Mouse (Mus musculus) heart, postnatal 4 days (tissue): Measurements from ENCODE around the gene Elmo2. TPM values are rescaled to one million over a fixed set of nuclear protein-coding genes. Genes with fewer than 3 reads are reported as not detected.
A peak's percentile ranks its signal among the peaks of the same experiment; 100 is the strongest.

Experiments used
- DNase-seq: peaks from one replicate; pipeline ENCODE4 v3.0.0; 2021
- total RNA-seq, 2 experiments: library from RNA; stranded (reverse); gene quantifications; 2 replicates each; pipeline ENCODE4 v1.2.3; 2021

Elmo2 gene
- total RNA-seq, 2 experiments from 2014 or later: 29.5 to 35.5 TPM

GRCm38 (mm10) chr2:165288315-165289031 is 37.8 kb downstream of the Elmo2 start:
- DNase-seq: peak; percentile 83

DNA sequence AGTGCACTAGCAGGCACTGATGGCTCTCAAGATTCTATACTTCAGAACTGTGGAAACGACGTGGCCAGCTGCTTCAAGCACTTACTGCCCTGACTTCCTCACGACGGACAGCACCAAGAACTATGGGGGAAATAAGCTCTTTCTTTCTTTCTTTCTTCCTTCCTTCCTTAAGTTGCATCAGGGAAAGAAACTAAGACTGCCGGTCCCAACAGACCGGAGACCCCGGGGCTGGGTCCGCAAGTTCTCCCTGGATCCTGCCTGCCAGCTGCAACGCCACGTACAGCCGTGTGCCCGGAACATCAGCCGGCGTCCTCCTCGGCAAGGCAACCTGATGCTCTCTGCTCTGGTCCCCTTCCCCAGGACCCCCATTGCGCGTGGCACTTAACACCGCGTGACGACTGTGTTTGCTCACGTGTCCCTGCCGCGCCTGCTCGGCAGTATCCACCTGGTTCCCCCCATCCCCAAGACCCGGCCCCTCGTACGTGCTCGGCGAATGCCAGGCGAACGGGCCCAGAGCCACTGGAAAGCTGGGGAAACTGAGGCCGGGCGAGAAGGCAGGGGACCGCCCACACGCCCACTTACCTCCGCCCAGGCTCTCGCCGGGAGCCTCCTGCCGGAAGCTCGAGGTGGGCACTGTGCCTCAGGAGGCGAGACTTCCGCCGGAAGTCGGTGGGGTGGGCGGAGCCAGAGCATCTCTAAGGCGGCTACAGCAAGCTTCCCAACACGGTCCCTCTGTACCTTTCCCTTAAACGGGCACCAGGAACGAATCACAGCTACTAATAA is 38.9 kb downstream of the Elmo2 start, which contains the start of gene Slc35c2:
Slc35c2 (minus strand) TSS at position 668 of the 783 bp plus-strand sequence.
- peak; percentile 95 for DNase-seq

DNA sequence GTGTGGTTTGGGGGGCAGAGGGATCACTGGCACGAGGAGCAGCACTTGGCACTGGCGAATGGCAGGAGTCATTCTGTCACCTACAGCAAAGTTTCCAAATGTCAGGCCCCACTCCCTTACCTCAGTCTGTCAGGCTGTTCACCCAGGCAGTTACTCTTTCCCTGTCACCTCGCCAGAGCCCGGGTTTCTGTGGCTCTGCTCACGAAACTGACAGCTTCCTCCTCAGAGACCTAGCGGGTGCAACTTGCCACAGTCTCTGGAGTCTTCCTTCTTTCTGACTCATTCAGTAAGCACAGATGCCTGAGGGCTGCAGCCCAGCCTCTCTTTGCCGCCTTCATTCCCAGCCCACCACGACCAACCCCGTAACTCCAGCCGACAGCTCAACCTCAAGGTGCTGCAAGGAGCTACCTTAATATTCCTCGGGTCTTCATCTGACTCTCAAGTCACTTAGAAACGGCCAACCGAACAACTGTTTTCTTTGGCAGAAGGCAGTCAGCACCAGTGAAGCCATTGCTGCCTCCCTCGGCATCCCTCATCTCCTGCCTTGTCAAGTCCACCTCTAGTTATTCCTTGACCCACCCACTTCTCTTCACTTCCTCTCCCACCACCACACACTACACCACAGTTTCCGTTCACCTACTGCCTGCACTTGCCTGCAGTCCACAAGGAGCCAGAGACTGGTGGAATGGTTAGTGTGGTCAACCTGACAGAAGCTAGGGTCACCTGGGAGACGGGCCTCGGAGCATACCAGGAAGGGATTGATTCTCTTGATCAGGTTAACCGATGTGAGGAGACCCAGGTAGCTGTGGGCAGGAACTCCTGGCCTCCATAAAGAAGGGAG is 39.7 kb downstream of the Elmo2 start:
- DNase-seq: no peak

- DNase-seq: no peak
Observed at GRCm38 (mm10) chr2:165285621-165286020, 40.7 kb downstream of the Elmo2 start.

- no peak for DNase-seq
Observed at GRCm38 (mm10) chr2:165285034-165285433, 41.2 kb downstream of the Elmo2 start.

- DNase-seq: no peak
Observed at GRCm38 (mm10) chr2:165284377-165284776, 41.9 kb downstream of the Elmo2 start.

- DNase-seq: no peak
Observed at GRCm38 (mm10) chr2:165283644-165284043, 42.6 kb downstream of the Elmo2 start.

GRCm38 (mm10) chr2:165281779-165282311 is 44.4 kb downstream of the Elmo2 start:
- DNase-seq: peak; percentile 37

GRCm38 (mm10) chr2:165279351-165279750 is 46.9 kb downstream of the Elmo2 start:
- DNase-seq: no peak

- DNase-seq: no peak
Observed at GRCm38 (mm10) chr2:165277188-165277740, 49.0 kb downstream of the Elmo2 start.

- peak; percentile 81 for DNase-seq
Observed at GRCm38 (mm10) chr2:165275824-165276223, 50.5 kb downstream of the Elmo2 start.

DNA sequence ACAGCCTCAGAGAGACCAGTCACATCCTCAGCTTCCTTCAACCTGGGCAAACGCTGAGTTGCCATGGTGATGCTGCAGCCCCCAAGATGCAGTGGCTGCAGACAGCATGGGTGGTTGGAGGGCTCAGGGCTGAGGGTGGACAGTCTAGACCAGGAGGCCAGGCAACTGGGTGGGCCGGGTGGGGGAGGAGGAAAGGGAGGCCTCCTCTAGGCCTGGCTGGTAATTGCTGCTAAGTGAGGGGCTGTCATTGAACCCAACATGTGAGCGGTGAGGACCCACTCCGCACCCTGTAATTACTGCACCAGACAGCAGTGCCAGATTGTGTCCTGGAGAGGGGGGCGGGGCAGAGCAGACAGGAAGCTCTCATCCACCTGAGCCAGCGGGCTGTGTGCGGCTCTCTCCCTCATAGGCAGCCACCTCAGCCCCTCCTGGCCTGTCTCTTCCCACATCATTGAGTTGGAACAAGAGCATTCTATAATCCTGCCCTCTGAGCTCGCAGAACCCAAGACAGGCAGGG is 51.1 kb downstream of the Elmo2 start:
- no peak for DNase-seq

DNA sequence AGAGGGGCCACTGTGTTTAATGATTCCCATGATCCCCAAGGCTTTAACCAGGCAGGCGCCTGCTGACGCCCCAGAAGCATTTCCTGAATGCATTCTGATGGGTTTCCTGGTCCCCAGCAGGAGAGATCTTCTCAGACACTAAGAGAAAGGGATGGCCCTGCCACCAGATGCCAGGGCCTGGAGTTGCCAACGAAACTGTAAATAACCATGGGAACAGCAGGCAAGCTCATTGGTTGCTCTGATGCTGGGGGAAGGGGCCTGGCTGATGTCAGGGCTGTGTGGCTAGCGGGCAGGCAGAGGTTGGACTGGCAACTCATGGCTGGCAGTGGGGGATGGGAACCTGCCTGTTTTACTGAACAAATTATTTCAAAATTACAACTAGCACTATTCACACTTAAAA is 52.7 kb downstream of the Elmo2 start:
- DNase-seq: no peak

GRCm38 (mm10) chr2:165271326-165271725 is 55.0 kb downstream of the Elmo2 start:
- no peak for DNase-seq

GRCm38 (mm10) chr2:165270858-165271257 is 55.4 kb downstream of the Elmo2 start:
- no peak for DNase-seq

DNA sequence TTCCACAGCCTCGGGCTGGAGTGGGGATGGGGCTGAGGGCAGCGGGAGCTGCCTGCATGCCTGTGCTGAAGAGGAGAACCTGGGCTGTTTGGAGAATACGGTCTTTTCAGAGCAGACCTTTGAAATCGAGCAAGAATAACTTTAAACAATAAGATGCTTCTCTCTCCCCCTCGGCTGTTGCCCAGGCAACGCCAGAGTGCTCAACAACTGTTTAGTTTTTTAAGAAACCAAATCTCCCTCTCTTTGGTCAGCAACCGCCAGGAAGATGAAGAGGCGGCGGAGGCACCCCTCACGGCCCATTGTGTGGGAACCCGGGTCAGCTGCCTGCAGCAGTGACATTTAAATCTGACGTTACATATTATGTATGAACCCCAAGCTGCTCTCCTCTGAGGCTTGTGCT is 59.5 kb downstream of the Elmo2 start:
- DNase-seq: no peak

DNA sequence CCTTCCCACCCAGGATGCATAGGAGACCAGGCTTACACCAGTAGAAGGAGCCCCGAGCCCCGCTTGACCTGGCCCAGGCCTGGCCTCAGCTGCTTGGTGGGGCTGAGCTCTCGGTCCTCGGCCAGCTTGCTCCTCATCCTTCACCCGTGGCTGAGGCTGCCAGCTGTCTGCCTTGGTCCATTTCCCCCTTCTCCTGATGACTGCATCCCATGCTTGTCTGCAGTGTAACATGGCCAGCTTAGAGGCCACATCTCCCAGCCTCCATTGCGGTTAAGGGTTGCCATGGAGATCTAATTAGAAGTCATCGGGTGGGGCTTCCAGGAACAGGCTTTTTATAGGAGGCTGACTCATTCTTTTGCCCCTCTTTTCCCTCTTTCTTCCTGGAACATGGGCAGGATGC is 62.4 kb downstream of the Elmo2 start:
- no peak for DNase-seq

- no peak for DNase-seq
Observed at GRCm38 (mm10) chr2:165262274-165262990, 63.8 kb downstream of the Elmo2 start.

- no peak for DNase-seq
Observed at GRCm38 (mm10) chr2:165259859-165260258, 66.4 kb downstream of the Elmo2 start.

DNA sequence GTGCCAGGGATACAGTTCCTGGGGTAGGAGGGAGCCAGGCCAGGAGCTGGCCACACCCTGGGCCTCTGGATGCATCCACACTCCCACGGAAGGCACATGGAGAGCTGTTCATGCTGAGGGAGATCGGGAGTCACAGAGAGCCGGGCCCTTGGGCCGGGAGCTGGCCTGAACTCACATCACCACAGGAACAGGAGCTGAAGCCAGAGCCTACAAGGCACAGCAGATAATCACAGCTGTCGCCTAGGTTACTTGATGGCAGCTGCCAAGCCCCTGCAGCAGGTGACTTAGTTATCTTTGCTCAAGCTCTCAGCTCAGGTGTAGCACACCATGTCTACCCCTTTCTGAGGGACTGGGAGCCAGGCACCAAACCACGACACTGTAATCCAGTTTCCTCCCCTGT is 68.0 kb downstream of the Elmo2 start:
- no peak for DNase-seq

DNA sequence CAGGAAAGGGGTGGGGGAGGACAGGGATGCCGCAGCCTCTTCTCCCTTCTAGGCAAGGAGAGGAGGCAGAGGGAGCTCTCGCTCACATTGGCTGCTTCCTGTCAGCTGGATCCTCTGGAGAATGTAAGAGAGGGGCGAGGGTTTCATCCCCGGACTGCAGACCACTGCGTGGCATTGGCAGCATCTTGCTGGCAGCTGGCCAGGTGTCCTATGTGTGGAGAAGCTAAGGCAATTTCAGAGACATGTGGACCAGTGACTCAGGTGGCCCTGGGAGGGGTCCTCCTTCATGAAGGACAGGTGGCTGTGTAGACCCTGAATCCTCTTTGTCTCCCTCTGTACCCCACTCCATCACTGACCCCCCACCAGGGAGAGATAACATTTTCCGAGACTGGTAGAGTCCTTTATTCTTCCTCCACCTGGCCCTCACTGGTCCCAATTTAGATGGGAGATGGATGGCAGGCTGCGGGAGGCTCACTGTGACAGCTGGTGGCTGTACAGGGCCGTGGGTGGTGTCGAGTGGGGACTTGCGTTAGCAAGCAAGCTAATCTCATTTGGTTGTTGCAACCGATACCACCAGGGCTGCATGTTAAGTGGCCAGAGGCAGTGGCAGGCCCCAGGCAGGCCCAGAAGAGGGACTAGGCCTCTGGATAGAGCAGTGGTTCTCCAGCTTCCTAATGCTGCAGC is 69.0 kb downstream of the Elmo2 start:
- DNase-seq: no peak
